Mouse (Mus musculus) olfactory bulb, adult 2 months (tissue): ENCODE results near the gene Dlgap5.

Experiments
- CTCF ChIP-seq: fragments of 200-500 bp; IDR thresholded peaks from 2 replicates; pipeline ENCODE4 v1.5.1; 2012; ENCODE audit warnings: low read depth, mild to moderate bottlenecking, low read length, moderate library complexity; ENCODE audit not compliant: insufficient read depth
- POLR2A ChIP-seq: fragments of 200-500 bp; IDR thresholded peaks from 2 replicates; pipeline ENCODE4 v1.6.1; 2012; ENCODE audit warnings: mild to moderate bottlenecking, low read depth, low read length, moderate library complexity; ENCODE audit not compliant: insufficient read depth

- TF ChIP-seq CTCF (no peak), POLR2A (no peak)
These were observed 53.3 kb downstream of the Dlgap5 start for GRCm38 (mm10) chr14:47364742-47365449.
